Mouse (Mus musculus): ENCODE data around the gene Bcam. TPM values are rescaled to one million over a fixed set of nuclear protein-coding genes. Genes with fewer than 3 reads are reported as not detected.

Bcam gene
- 10.5 and 14.0 TPM in 2 replicates for polyA plus RNA-seq (2015; fragmentation: Nextera tagmentation; extraction: Ambion mirVana)

GRCm38 (mm10) chr7:19770984-19771391 lies at the start of gene Bcam:
Gene Bcam (minus strand): TSS chr7:19771016.
- Histone ChIP-seq H3K9ac (ENCODE audit: low read depth, low read length) (peak within 1 kb of the TSS; percentile 61), H3K9me3 (replicated peaks; ENCODE audit: control insufficient read depth, low read length, poor library complexity, severe bottlenecking) (no peaks in the 10 kb centered on the region), H3K36me3 (ENCODE audit: control insufficient read depth, insufficient read depth, low read length) (no peaks in the 10 kb centered on the region), H3K4me1 (ENCODE audit: control insufficient read depth, insufficient read depth, low read length) (peaks cover 11% of the 10 kb centered on the region), H3K27ac (ENCODE audit: low read length) (no peak within 1 kb of the TSS), H3K4me3 (ENCODE audit: low read depth, low read length) (peak within 1 kb of the TSS; percentile 41), H3K4me2 (ENCODE audit: low read length) (peak within 1 kb of the TSS; percentile 74), H3K27me3 (ENCODE audit: control insufficient read depth, insufficient read depth, low read depth, low read length) (peaks cover 24% of the 10 kb centered on the region)
- peak; percentile 56; the same call in 1 of the 2 replicates for ATAC-seq
- 2% methylated on average over 9 of the region's 9 CpGs for WGBS

GRCm38 (mm10) chr7:19818875-19819274 lies 48.1 kb upstream of the Bcam start:
- Histone ChIP-seq H3K4me2 (ENCODE audit: low read length) (no peak overlapping the region), H3K4me3 (ENCODE audit: low read depth, low read length) (no peak overlapping the region), H3K9ac (ENCODE audit: low read depth, low read length) (no peak overlapping the region), H3K27me3 (ENCODE audit: control insufficient read depth, insufficient read depth, low read depth, low read length) (peaks cover 25% of the 10 kb centered on the region), H3K36me3 (ENCODE audit: control insufficient read depth, insufficient read depth, low read length) (no peaks in the 10 kb centered on the region), H3K4me1 (ENCODE audit: control insufficient read depth, insufficient read depth, low read length) (peaks cover 22% of the 10 kb centered on the region), H3K27ac (ENCODE audit: low read length) (no peak overlapping the region), H3K9me3 (replicated peaks; ENCODE audit: control insufficient read depth, low read length, poor library complexity, severe bottlenecking) (no peaks in the 10 kb centered on the region)
- WGBS, result 86% methylated on average over 7 of the region's 7 CpGs
- ATAC-seq, result no peak

- no peak overlapping the region for H3K4me3 ChIP-seq (ENCODE audit: low read depth, low read length)
- H3K4me1 ChIP-seq (ENCODE audit: control insufficient read depth, insufficient read depth, low read length), result peaks cover 22% of the 10 kb centered on the region
- H3K36me3 ChIP-seq (ENCODE audit: control insufficient read depth, insufficient read depth, low read length), result no peaks in the 10 kb centered on the region
- H3K27me3 ChIP-seq (ENCODE audit: control insufficient read depth, insufficient read depth, low read depth, low read length), result peaks cover 25% of the 10 kb centered on the region
- no peak for ATAC-seq
- no peak overlapping the region for H3K9ac ChIP-seq (ENCODE audit: low read depth, low read length)
- H3K9me3 ChIP-seq (replicated peaks; ENCODE audit: control insufficient read depth, low read length, poor library complexity, severe bottlenecking), result no peaks in the 10 kb centered on the region
- no peak overlapping the region for H3K27ac ChIP-seq (ENCODE audit: low read length)
- H3K4me2 ChIP-seq (ENCODE audit: low read length), result no peak overlapping the region
- 87% methylated on average over 5 of the region's 5 CpGs for WGBS
Measured at GRCm38 (mm10) chr7:19818440-19818839, 47.6 kb upstream of the Bcam start.

- no peak overlapping the region for H3K9ac ChIP-seq (ENCODE audit: low read depth, low read length)
- peaks cover 20% of the 10 kb centered on the region for H3K4me1 ChIP-seq (ENCODE audit: control insufficient read depth, insufficient read depth, low read length)
- no peaks in the 10 kb centered on the region for H3K9me3 ChIP-seq (replicated peaks; ENCODE audit: control insufficient read depth, low read length, poor library complexity, severe bottlenecking)
- peaks cover 16% of the 10 kb centered on the region for H3K27me3 ChIP-seq (ENCODE audit: control insufficient read depth, insufficient read depth, low read depth, low read length)
- peak; percentile 23; the same call in 1 of the 2 replicates for ATAC-seq
- no peaks in the 10 kb centered on the region for H3K36me3 ChIP-seq (ENCODE audit: control insufficient read depth, insufficient read depth, low read length)
- no peak overlapping the region; the same call in 1 of the 2 replicates for H3K4me3 ChIP-seq (ENCODE audit: low read depth, low read length)
- H3K27ac ChIP-seq (ENCODE audit: low read length), result no peak overlapping the region
- 5% methylated on average over 15 of the region's 15 CpGs for WGBS
- peak overlapping the region; percentile 72 for H3K4me2 ChIP-seq (ENCODE audit: low read length)
Measured at GRCm38 (mm10) chr7:19817382-19818105, 46.7 kb upstream of the Bcam start.

- H3K36me3 ChIP-seq (ENCODE audit: control insufficient read depth, insufficient read depth, low read length), result no peaks in the 10 kb centered on the region
- H3K4me3 ChIP-seq (ENCODE audit: low read depth, low read length), result peak overlapping the region; percentile 43
- under 1% methylated on average over 27 of the region's 28 CpGs for WGBS
- H3K4me1 ChIP-seq (ENCODE audit: control insufficient read depth, insufficient read depth, low read length), result peaks cover 16% of the 10 kb centered on the region
- H3K27me3 ChIP-seq (ENCODE audit: control insufficient read depth, insufficient read depth, low read depth, low read length), result peaks cover 11% of the 10 kb centered on the region
- peak; percentile 27 for ATAC-seq
- peak overlapping the region; percentile 64 for H3K9ac ChIP-seq (ENCODE audit: low read depth, low read length)
- H3K9me3 ChIP-seq (replicated peaks; ENCODE audit: control insufficient read depth, low read length, poor library complexity, severe bottlenecking), result no peaks in the 10 kb centered on the region
- H3K27ac ChIP-seq (ENCODE audit: low read length), result no peak overlapping the region
- peak overlapping the region; percentile 72 for H3K4me2 ChIP-seq (ENCODE audit: low read length)
Measured at GRCm38 (mm10) chr7:19816224-19816771, 45.5 kb upstream of the Bcam start.

- ATAC-seq, result peak; percentile 46
- H3K4me1 ChIP-seq (ENCODE audit: control insufficient read depth, insufficient read depth, low read length), result peaks cover 16% of the 10 kb centered on the region
- peak overlapping the region; percentile 72 for H3K4me2 ChIP-seq (ENCODE audit: low read length)
- 25% methylated on average over 17 of the region's 17 CpGs for WGBS
- no peaks in the 10 kb centered on the region for H3K36me3 ChIP-seq (ENCODE audit: control insufficient read depth, insufficient read depth, low read length)
- H3K4me3 ChIP-seq (ENCODE audit: low read depth, low read length), result peak overlapping the region; percentile 43
- no peaks in the 10 kb centered on the region for H3K9me3 ChIP-seq (replicated peaks; ENCODE audit: control insufficient read depth, low read length, poor library complexity, severe bottlenecking)
- H3K27me3 ChIP-seq (ENCODE audit: control insufficient read depth, insufficient read depth, low read depth, low read length), result peaks cover 18% of the 10 kb centered on the region
- H3K27ac ChIP-seq (ENCODE audit: low read length), result no peak overlapping the region
- H3K9ac ChIP-seq (ENCODE audit: low read depth, low read length), result peak overlapping the region; percentile 64
Measured at GRCm38 (mm10) chr7:19815296-19816223, 44.7 kb upstream of the Bcam start.

- H3K36me3 ChIP-seq (ENCODE audit: control insufficient read depth, insufficient read depth, low read length), result no peaks in the 10 kb centered on the region
- H3K27me3 ChIP-seq (ENCODE audit: control insufficient read depth, insufficient read depth, low read depth, low read length), result peaks cover 32% of the 10 kb centered on the region
- H3K4me3 ChIP-seq (ENCODE audit: low read depth, low read length), result no peak overlapping the region
- no peak overlapping the region for H3K9ac ChIP-seq (ENCODE audit: low read depth, low read length)
- ATAC-seq, result no peak
- peaks cover 22% of the 10 kb centered on the region for H3K4me1 ChIP-seq (ENCODE audit: control insufficient read depth, insufficient read depth, low read length)
- WGBS, result 85% methylated on average over 6 of the region's 6 CpGs
- no peak overlapping the region for H3K4me2 ChIP-seq (ENCODE audit: low read length)
- no peaks in the 10 kb centered on the region for H3K9me3 ChIP-seq (replicated peaks; ENCODE audit: control insufficient read depth, low read length, poor library complexity, severe bottlenecking)
- no peak overlapping the region for H3K27ac ChIP-seq (ENCODE audit: low read length)
Measured at GRCm38 (mm10) chr7:19813579-19814122, 42.8 kb upstream of the Bcam start.

GRCm38 (mm10) chr7:19813161-19813560 lies 42.3 kb upstream of the Bcam start:
- H3K27ac ChIP-seq (ENCODE audit: low read length), result no peak overlapping the region
- H3K4me1 ChIP-seq (ENCODE audit: control insufficient read depth, insufficient read depth, low read length), result peaks cover 22% of the 10 kb centered on the region
- no peak overlapping the region for H3K4me3 ChIP-seq (ENCODE audit: low read depth, low read length)
- no peak overlapping the region for H3K4me2 ChIP-seq (ENCODE audit: low read length)
- no peak for ATAC-seq
- no peaks in the 10 kb centered on the region for H3K9me3 ChIP-seq (replicated peaks; ENCODE audit: control insufficient read depth, low read length, poor library complexity, severe bottlenecking)
- WGBS, result 88% methylated on average over 4 of the region's 4 CpGs
- peaks cover 33% of the 10 kb centered on the region for H3K27me3 ChIP-seq (ENCODE audit: control insufficient read depth, insufficient read depth, low read depth, low read length)
- no peak overlapping the region for H3K9ac ChIP-seq (ENCODE audit: low read depth, low read length)
- H3K36me3 ChIP-seq (ENCODE audit: control insufficient read depth, insufficient read depth, low read length), result no peaks in the 10 kb centered on the region
